Mouse (Mus musculus): ENCODE results near the gene Unk.

The Unk gene

GRCm38 (mm10) chr11:116030088-116030897 is at the start of gene Unk:
Gene Unk, plus strand, starts transcription at chr11:116030322.
- DNase-seq: peak; percentile 98

GRCm38 (mm10) chr11:115982472-115982871 is 47.6 kb upstream of the Unk start:
- no peak for DNase-seq

- no peak for DNase-seq
Measured at GRCm38 (mm10) chr11:115983291-115983690, 46.8 kb upstream of the Unk start.

- no peak for DNase-seq
Measured at GRCm38 (mm10) chr11:115989686-115990085, 40.4 kb upstream of the Unk start.

GRCm38 (mm10) chr11:115992098-115992497 is 38.0 kb upstream of the Unk start:
- no peak for DNase-seq

- no peak for DNase-seq
Measured at GRCm38 (mm10) chr11:115995256-115995655, 34.9 kb upstream of the Unk start.

- DNase-seq: no peak
Measured at GRCm38 (mm10) chr11:115997047-115997446, 33.1 kb upstream of the Unk start.

GRCm38 (mm10) chr11:115997662-115998061 is 32.5 kb upstream of the Unk start:
- DNase-seq: no peak

- no peak for DNase-seq
Measured at GRCm38 (mm10) chr11:115999027-115999426, 31.1 kb upstream of the Unk start.

GRCm38 (mm10) chr11:115999538-116000143 is 30.5 kb upstream of the Unk start:
- DNase-seq: peak; percentile 57 to 89

- DNase-seq: no peak
Measured at GRCm38 (mm10) chr11:116000607-116001006, 29.5 kb upstream of the Unk start.

- DNase-seq: no peak
Measured at GRCm38 (mm10) chr11:116001725-116002124, 28.4 kb upstream of the Unk start.

- no peak for DNase-seq
Measured at GRCm38 (mm10) chr11:116002894-116003293, 27.2 kb upstream of the Unk start.

GRCm38 (mm10) chr11:116004186-116004823 is 25.8 kb upstream of the Unk start:
- DNase-seq: no peak

- peak; percentile 55 to 69 for DNase-seq
Measured at GRCm38 (mm10) chr11:116004840-116005700, 25.1 kb upstream of the Unk start.

- DNase-seq: no peak
Measured at GRCm38 (mm10) chr11:116005701-116006419, 24.3 kb upstream of the Unk start.

- DNase-seq: no peak
Measured at GRCm38 (mm10) chr11:116007095-116007850, 22.8 kb upstream of the Unk start.

GRCm38 (mm10) chr11:116008411-116008810 is 21.7 kb upstream of the Unk start:
- no peak for DNase-seq

GRCm38 (mm10) chr11:116008832-116009375 is 21.2 kb upstream of the Unk start:
- no peak for DNase-seq

GRCm38 (mm10) chr11:116009661-116010060 is 20.5 kb upstream of the Unk start:
- DNase-seq: no peak

- DNase-seq: no peak
Measured at GRCm38 (mm10) chr11:116010146-116010545, 20.0 kb upstream of the Unk start.
